Mouse (Mus musculus): Measurements from ENCODE around the gene Srcin1.

Srcin1 gene

DNA sequence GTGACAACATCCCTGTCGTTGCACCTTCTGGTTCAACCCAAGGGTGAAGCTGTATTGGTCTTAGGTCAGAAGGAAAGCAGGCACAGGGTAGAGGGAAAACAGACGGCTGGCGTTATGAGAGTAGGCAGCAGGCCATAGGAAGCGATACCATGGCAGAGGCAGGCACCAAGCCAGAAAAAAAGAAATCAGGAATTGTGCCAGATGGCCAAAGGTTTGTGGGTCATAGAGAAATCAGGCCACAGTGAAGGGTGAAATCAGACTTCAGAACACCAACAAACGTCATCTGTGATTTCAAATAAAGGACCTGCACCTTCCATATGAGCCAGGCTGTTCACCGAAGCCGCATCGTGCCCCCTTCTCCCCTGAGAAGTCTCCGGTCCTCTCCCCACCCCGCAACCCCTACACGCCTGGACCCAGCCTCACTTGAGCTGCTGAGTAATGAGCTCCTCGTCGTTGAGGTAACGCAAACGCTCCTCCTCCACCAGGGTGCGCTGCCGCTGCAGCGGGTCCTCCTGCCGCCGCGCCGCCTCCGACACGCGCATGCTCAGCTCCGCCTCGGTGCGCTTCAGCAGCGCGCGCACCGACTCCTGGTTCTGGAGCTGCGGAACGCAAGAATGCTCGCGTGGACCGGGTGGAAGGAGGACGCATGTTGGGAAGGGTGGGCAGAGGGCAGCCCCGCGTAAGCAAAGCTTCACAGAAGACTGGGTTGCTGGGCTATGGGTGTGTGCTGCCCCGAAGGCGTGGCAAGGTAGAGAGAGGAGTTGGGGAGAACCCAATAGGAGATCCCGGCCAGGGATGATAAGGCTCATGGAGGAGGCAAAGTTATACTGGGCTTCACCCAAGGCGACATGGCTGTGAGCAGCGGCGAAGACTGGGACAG lies 44.4 kb downstream of the Srcin1 start:
- DNase-seq: peak; percentile 93

DNA sequence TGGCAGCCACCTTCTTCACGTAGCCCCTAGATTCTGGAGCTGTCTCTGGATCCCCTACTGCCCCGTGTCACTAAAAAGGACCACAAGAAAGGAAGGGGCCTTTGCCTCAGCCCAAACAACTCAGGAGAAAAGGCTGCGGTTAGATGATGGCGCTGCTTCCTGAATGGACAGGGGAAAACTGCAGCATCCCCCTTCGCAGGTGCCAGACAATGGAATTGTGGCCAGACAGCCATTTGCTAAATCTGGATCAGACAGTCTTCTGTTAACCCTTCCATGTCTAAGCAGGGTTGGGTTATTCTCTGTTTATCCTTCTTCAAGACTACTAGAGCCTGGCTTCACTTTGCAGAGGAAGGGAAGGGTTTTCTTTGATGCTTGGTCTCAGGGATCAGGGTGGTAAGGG lies 45.0 kb downstream of the Srcin1 start:
- DNase-seq: no peak

GRCm38 (mm10) chr11:97530069-97530468 lies 45.9 kb downstream of the Srcin1 start:
- no peak for DNase-seq

- no peak for DNase-seq
Observed at GRCm38 (mm10) chr11:97528282-97528808, 47.6 kb downstream of the Srcin1 start.

- DNase-seq: no peak
Observed at GRCm38 (mm10) chr11:97525313-97525712, 50.7 kb downstream of the Srcin1 start.

GRCm38 (mm10) chr11:97524306-97524705 lies 51.7 kb downstream of the Srcin1 start:
- DNase-seq: peak; percentile 35

GRCm38 (mm10) chr11:97523827-97524261 lies 52.1 kb downstream of the Srcin1 start:
- peak; percentile 60 for DNase-seq

- no peak for DNase-seq
Observed at GRCm38 (mm10) chr11:97523107-97523506, 52.9 kb downstream of the Srcin1 start.

DNA sequence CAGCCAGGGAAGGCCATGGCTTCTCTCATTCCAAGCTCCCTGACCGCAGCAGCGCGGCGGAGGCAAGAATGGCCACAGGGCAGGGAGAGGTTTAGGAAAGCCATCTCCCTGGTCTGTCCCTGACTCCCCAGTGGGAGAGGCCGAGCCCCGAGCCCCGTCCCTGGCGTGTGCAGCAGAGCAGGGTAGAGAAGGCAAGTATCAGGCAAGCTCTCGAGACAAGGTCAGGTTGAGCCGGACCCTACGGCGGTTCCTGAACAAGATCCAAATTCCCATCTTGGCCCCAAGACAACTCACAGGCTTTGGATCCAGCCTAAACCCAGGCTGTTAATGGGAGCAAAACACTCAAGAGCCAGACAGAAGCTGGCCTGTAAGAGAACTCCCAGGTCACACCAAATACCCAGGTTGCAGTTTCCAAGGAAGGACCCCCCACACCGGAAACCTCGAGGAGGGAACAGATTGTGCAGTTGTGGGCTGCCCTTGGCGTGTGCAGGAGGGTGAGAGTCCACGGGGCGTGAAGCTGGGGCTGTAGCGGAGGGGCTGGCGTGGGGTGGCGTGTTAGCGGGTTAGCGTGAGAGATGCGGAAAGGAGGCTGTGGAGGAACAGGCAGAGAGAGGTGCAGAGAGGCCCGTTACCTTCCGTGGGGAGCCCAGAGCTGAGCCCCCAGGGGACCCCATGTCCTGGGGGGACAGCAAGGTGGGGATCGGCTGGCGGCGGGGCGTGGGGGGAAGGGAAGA lies 54.1 kb downstream of the Srcin1 start:
- DNase-seq: peak; percentile 40

DNA sequence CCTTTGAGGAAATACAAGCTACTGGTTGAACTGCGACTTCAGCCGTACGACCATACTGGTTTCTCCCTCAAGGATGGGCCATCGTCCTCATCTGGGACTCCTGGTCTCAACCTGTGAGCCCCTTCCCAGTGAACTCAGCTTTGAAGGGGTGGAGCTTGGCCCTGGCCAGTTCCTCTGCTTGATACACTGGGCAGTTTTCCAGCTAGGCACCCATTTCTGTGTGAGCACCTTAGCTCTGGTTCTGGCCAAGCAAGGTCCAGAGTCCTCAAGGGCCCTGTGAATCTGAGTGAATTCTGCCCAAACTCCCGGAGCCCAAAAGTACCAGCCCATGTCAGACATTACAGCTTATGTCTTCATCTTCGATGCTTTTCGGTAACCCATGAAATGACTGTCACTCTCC lies 55.4 kb downstream of the Srcin1 start:
- DNase-seq: no peak

GRCm38 (mm10) chr11:97513066-97513465 lies 62.9 kb downstream of the Srcin1 start:
- no peak for DNase-seq

DNA sequence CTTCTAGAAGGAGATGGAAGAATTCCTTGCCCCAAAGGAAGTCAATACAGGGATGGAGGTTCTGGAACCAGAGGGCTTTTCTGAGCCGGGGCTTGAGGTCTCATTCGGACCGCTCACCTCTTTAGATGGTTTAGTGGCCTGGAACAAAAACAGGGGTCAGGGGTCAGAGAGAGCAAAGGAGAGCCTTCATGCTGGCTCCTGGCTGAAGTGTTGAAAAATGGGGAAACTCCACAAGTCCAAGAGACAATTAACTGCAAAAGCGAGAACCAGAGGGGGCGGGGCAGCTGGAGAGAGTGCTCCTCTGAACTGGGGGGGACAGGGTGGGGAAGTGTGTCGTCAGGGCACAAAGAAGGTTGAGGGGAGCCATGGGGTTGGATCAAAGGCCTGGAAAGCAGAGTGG lies 63.5 kb downstream of the Srcin1 start:
- no peak for DNase-seq

DNA sequence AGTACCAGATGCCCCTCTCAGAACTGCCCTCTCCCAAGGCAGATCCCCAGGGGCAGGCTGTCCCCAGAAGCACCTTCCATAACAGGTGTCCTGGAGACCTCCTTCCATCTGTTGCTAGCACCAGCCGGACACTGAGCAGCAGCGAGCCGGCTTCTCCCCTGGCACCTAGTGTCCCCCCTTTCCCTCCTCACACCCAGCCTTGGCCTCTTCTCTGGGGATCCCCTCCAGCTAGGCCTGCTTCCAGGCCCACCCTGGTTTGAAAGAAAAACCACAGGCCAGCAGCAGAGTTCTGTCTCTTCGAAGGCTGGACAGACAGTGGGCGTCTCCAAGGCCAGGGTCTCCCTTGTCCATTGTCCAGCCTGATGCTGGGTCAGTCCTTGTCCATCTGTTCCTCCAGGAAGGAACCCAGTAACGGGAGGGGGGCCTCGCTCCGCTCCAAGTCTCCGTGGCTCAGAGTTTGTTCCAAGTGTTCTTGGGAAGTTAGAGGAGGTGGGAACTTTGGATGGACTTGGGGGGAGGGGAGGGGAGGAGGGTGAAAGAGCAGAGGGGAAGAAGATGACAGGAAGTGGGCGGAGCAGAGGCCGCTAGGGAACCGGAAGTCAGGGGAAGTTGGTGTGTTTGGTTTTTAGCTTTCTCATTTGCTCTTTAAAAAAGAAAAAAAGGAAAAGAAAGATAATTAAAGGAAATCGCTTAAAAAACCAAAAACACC lies 64.2 kb downstream of the Srcin1 start:
- DNase-seq: no peak

GRCm38 (mm10) chr11:97510966-97511660 lies 64.9 kb downstream of the Srcin1 start:
- peak; percentile 81 for DNase-seq

DNA sequence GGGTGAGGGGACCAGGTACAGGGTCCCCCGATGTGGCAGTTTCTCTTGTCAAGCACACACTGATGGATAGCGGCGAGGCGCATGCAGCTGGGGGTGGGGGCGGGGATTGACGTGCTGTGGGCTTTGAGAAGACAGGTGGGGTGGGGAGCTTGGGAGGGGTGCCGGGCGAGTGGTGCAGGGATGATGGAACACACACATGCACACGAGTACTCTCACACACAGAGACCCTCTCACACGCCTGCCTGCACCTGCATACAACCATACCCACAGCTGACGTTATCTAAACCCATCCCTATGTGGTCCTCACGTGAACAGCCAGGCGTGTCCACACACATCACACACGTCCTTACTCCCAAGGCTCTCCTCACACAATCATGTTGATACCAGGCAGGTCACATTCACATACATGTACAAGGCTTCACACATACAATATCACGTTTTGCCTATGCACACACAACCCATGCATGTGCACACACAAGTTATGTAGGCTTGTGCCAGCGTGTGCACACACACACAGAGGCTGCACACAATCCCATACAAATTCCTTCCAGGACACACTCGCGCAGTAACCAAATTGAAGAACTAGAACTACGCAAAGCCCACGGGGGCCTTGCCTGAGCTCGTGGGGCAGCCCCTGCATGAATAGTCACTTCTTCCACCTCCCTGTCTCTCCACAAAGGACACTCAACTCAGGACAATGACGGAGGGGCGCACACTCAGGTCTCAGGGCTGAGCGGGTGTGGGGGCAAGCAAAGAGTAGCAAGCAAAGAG lies 66.1 kb downstream of the Srcin1 start:
- no peak for DNase-seq

- no peak for DNase-seq
Observed at GRCm38 (mm10) chr11:97509058-97509457, 66.9 kb downstream of the Srcin1 start.

DNA sequence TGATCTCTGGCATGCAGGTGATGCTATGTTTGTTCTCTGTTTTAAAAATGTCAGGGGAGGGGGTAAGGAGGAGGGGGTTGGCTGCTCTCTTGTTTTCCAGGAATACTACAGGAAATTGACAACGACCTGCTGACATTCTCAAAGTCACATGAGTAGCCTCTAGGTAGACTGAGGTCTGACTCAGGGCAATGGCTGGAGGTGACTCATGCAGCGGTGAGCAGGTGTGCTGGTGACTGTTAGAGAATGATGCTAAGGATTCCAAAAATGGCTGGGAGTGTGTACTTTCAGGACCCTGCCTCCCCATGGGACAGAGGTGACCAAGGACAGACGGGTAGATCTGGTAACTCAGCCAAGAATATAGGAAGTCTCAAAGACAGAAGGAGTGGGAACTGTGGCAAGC lies 67.8 kb downstream of the Srcin1 start:
- no peak for DNase-seq

DNA sequence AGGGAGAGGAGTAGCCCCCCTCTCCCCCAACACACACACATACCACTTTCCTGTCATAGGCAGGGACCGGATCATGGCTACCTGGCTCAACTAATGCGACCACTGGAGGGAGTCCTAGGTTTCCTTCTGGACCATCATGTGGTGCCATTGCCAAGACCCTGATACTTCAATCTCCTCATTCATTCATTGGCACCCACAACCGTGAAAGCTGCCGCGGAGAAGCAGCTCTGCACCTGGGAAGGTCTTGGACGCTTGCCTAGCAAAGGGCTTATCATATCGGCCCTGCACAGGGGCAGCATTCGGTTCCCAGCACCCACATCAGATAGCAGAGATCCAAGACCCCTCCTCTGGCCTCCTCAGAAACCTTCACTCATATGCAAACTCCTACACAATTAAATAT lies 69.7 kb downstream of the Srcin1 start:
- DNase-seq: no peak

- DNase-seq: no peak
Observed at GRCm38 (mm10) chr11:97505784-97506183, 70.2 kb downstream of the Srcin1 start.

DNA sequence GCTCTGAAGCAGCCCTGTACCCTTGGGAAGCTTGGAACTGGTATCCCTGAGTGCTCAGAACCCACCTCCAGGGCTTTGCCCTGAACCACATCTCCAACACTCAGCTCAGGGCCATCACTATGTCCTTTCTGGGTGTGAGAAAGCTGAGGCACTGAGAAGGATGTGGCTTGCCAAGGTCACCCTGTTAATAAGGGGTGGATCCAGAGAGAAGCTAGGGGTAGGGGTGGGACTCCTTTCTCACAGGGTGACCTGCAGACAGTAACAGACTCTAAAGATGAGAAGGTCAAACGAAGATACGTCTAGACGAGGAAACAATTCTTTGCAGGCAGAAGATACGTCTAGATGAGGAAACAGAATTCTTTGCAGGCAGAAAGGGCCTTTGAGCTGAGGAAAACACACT lies 73.1 kb downstream of the Srcin1 start:
- no peak for DNase-seq

GRCm38 (mm10) chr11:97502383-97502782 lies 73.6 kb downstream of the Srcin1 start:
- no peak for DNase-seq
